Mouse (Mus musculus): ENCODE data around the gene Twistnb. TPM values are rescaled to one million over a fixed set of nuclear protein-coding genes. Genes with fewer than 3 reads are reported as not detected.

The Twistnb gene
- polyA plus RNA-seq, 1 experiment from 2014 or later, result 38.4 TPM

Other genes starting within 250 kb of the Twistnb start
- 0.77 TPM in 1 of 2 replicates, not detected in the other for gene Efcab10, start 34.8 kb upstream of the Twistnb start, polyA plus RNA-seq (2015; fragmentation: Nextera tagmentation; extraction: Ambion mirVana)